Mouse (Mus musculus): ENCODE results near the gene Akap5. TPM values are rescaled to one million over a fixed set of nuclear protein-coding genes. Genes with fewer than 3 reads are reported as not detected.

The Akap5 gene
- total RNA-seq, 2 experiments from 2014 or later, result 0.31 to 0.48 TPM

GRCm38 (mm10) chr12:76373991-76374390 is 49.3 kb downstream of the Akap5 start:
- Histone ChIP-seq H3K4me3 (no peak overlapping the region), H3K27ac (0 out of 2 replicates have a peak overlapping the region, but pooled peaks have one; percentile 3)
- TF ChIP-seq CTCF (IDR thresholded peaks at IDR 0.05), result no peak
- intact Hi-C loops (cut with DNase I), result no loop called here
- no peak for DNase-seq

GRCm38 (mm10) chr12:76374911-76375310 is 50.2 kb downstream of the Akap5 start:
- no peak for DNase-seq
- Histone ChIP-seq H3K27ac (no peak overlapping the region), H3K4me3 (no peak overlapping the region)
- TF ChIP-seq CTCF (IDR thresholded peaks at IDR 0.05), result no peak
- intact Hi-C loops (cut with DNase I), result no loop called here

- Histone ChIP-seq H3K27ac (no peak overlapping the region), H3K4me3 (no peak overlapping the region)
- intact Hi-C loops (cut with DNase I), result no loop called here
- DNase-seq, result no peak
- no peak for TF ChIP-seq CTCF (IDR thresholded peaks at IDR 0.05)
Measured at GRCm38 (mm10) chr12:76375506-76375905, 50.8 kb downstream of the Akap5 start.

- intact Hi-C loops (cut with DNase I), result no loop called here
- DNase-seq, result no peak
- H3K27ac ChIP-seq, result no peak overlapping the region
Measured at GRCm38 (mm10) chr12:76376649-76377048, 52.0 kb downstream of the Akap5 start.

GRCm38 (mm10) chr12:76377059-76377458 is 52.4 kb downstream of the Akap5 start:
- no peak overlapping the region for H3K4me3 ChIP-seq
- no peak for DNase-seq
- intact Hi-C loops (cut with DNase I), result no loop called here
- H3K27ac ChIP-seq, result no peak overlapping the region; the same call in 1 of the 2 replicates
- TF ChIP-seq CTCF (IDR thresholded peaks at IDR 0.05), result no peak

More at GRCm38 (mm10) chr12:76376649-76377048, 52.0 kb downstream of the Akap5 start:
- H3K4me3 ChIP-seq, result no peak overlapping the region
- TF ChIP-seq CTCF (IDR thresholded peaks at IDR 0.05), result peak; percentile 64

- intact Hi-C loops (cut with DNase I), result no loop called here
- Histone ChIP-seq H3K4me3 (no peak overlapping the region), H3K27ac (peak overlapping the region; percentile 79)
- no peak for DNase-seq
- no peak for TF ChIP-seq CTCF (IDR thresholded peaks at IDR 0.05)
Measured at GRCm38 (mm10) chr12:76377726-76378125, 53.0 kb downstream of the Akap5 start.

GRCm38 (mm10) chr12:76378556-76378955 is 53.9 kb downstream of the Akap5 start:
- peak; percentile 55 for DNase-seq
- no peak for TF ChIP-seq CTCF (IDR thresholded peaks at IDR 0.05)
- Histone ChIP-seq H3K27ac (peak overlapping the region; percentile 79), H3K4me3 (no peak overlapping the region)
- intact Hi-C loops (cut with DNase I), result no loop called here

GRCm38 (mm10) chr12:76380151-76380550 is 55.5 kb downstream of the Akap5 start:
- intact Hi-C loops (cut with DNase I), result no loop called here
- no peak for DNase-seq
- Histone ChIP-seq H3K4me3 (no peak overlapping the region), H3K27ac (peak overlapping the region; percentile 24; the same call in 1 of the 2 replicates)
- TF ChIP-seq CTCF (IDR thresholded peaks at IDR 0.05), result no peak

Other genes with a start within 250 kb of the Akap5 start
- gene Esr2, start 147.6 kb upstream of the Akap5 start, total RNA-seq (2021), result under 1 TPM; 0.08 to 0.13 TPM
- not detected for gene Tex21, start 78.1 kb upstream of the Akap5 start, total RNA-seq (2021)
- gene Mthfd1, start 69.6 kb upstream of the Akap5 start, total RNA-seq (2021), result 10 to 100 TPM; 30.1 to 37.8 TPM
- 1 to 10 TPM; 6.5 to 7.2 TPM for gene Zbtb25, start 44.7 kb downstream of the Akap5 start, total RNA-seq (2021)
- 1 to 10 TPM; 3.6 to 4.3 TPM for gene Zbtb1, start 45.4 kb downstream of the Akap5 start, total RNA-seq (2021)
- 1 to 10 TPM; 6.9 to 7.0 TPM for gene Hspa2, start 79.3 kb downstream of the Akap5 start, total RNA-seq (2021)
- gene Ppp1r36, start 92.6 kb downstream of the Akap5 start, total RNA-seq (2021), result not detected
- gene Plekhg3, start 206.0 kb downstream of the Akap5 start, total RNA-seq (2021), result 1 to 10 TPM; 5.3 to 6.1 TPM